Mouse (Mus musculus) central nervous system, embryonic 14 days (tissue): ENCODE measurements around the gene Nxpe5. TPM values are rescaled to one million over a fixed set of nuclear protein-coding genes. Genes with fewer than 3 reads are reported as not detected.

Experiments
- polyA plus RNA-seq: library from polyadenylated mRNA; depleted of rRNA; stranded (reverse); fragments of >200 nt; gene quantifications from 2 replicates; pipeline ENCODE4 v1.2.3, GENCODE M21; 2012; rRNA removed

The Nxpe5 gene
- polyA plus RNA-seq: 0.04 and 0.05 TPM in 2 replicates

GRCm38 (mm10) chr5:138225700-138226099 is at the start of gene Nxpe5:
Nxpe5 (plus strand) TSS chr5:138225898.

GRCm38 (mm10) chr5:138186950-138187638 is 38.6 kb upstream of the Nxpe5 start, which contains the start of the genes Taf6 and Cnpy4:
Taf6 (minus strand) TSS chr5:138187451.
Cnpy4 (plus strand) TSS chr5:138187485.

GRCm38 (mm10) chr5:138193771-138194727 is 31.6 kb upstream of the Nxpe5 start, which contains the start of gene Mblac1:
Mblac1 (plus strand) TSS chr5:138194314.

GRCm38 (mm10) chr5:138255353-138256093 is 29.8 kb downstream of the Nxpe5 start, which contains the start of gene Lamtor4:
Lamtor4 (plus strand) TSS chr5:138255482.

GRCm38 (mm10) chr5:138263260-138264206 is 37.8 kb downstream of the Nxpe5 start, which contains the start of gene BC037034:
BC037034 (minus strand) TSS chr5:138264033.

GRCm38 (mm10) chr5:138272409-138272923 is 46.8 kb downstream of the Nxpe5 start, which contains the start of gene Gal3st4:
Gal3st4 (minus strand) TSS chr5:138272840.

GRCm38 (mm10) chr5:138279585-138280424 is 54.1 kb downstream of the Nxpe5 start, which contains the start of the genes Gm43720, Gpc2 and Stag3:
Gm43720 (minus strand) TSS chr5:138279958.
Gpc2 (minus strand) TSS chr5:138280005.
Stag3 (plus strand) TSS chr5:138280240.

Other genes starting within 250 kb of the Nxpe5 start
- not detected in 2 replicates for gene Azgp1, start 244.4 kb upstream of the Nxpe5 start, polyA plus RNA-seq
- not detected in 2 replicates for gene Smok3a, start 204.6 kb upstream of the Nxpe5 start, polyA plus RNA-seq
- gene Smok3b, start 204.5 kb upstream of the Nxpe5 start, polyA plus RNA-seq: not detected in 2 replicates
- gene Smok3c, start 172.7 kb upstream of the Nxpe5 start, polyA plus RNA-seq: not detected in 2 replicates
- 16.6 and 18.9 TPM in 2 replicates for gene Zkscan1, start 140.8 kb upstream of the Nxpe5 start, polyA plus RNA-seq
- 66.8 and 74.4 TPM in 2 replicates for gene Zscan21, start 109.0 kb upstream of the Nxpe5 start, polyA plus RNA-seq
- 10.6 and 11.5 TPM in 2 replicates for gene Zfp113, start 70.2 kb upstream of the Nxpe5 start, polyA plus RNA-seq
- gene Cops6, start 64.8 kb upstream of the Nxpe5 start, polyA plus RNA-seq: 134 and 138 TPM in 2 replicates
- gene Ap4m1, start 53.9 kb upstream of the Nxpe5 start, polyA plus RNA-seq: 67.2 TPM in 2 replicates
- 156 and 192 TPM in 2 replicates for gene Mcm7, start 53.5 kb upstream of the Nxpe5 start, polyA plus RNA-seq
- 88.3 and 101 TPM in 2 replicates for gene Taf6, start 38.4 kb upstream of the Nxpe5 start, polyA plus RNA-seq
- gene Cnpy4, start 38.4 kb upstream of the Nxpe5 start, polyA plus RNA-seq: 32.2 and 35.5 TPM in 2 replicates
- 8.7 and 9.9 TPM in 2 replicates for gene Mblac1, start 31.6 kb upstream of the Nxpe5 start, polyA plus RNA-seq
- 136 and 141 TPM in 2 replicates for gene Lamtor4, start 29.6 kb downstream of the Nxpe5 start, polyA plus RNA-seq
- gene BC037034, start 38.1 kb downstream of the Nxpe5 start, polyA plus RNA-seq: 137 and 147 TPM in 2 replicates
- gene Gal3st4, start 46.9 kb downstream of the Nxpe5 start, polyA plus RNA-seq: 0.70 and 0.85 TPM in 2 replicates
- 0.50 and 0.59 TPM in 2 replicates for gene Gm43720, start 54.1 kb downstream of the Nxpe5 start, polyA plus RNA-seq
- 623 and 676 TPM in 2 replicates for gene Gpc2, start 54.1 kb downstream of the Nxpe5 start, polyA plus RNA-seq
- gene Stag3, start 54.3 kb downstream of the Nxpe5 start, polyA plus RNA-seq: 19.5 and 20.7 TPM in 2 replicates
- gene Pvrig, start 116.1 kb downstream of the Nxpe5 start, polyA plus RNA-seq: 0.09 and 0.14 TPM in 2 replicates
- gene Zfp157, start 215.6 kb downstream of the Nxpe5 start, polyA plus RNA-seq: 34.0 and 36.8 TPM in 2 replicates